Mouse (Mus musculus): ENCODE measurements around the gene Dync1h1. TPM values are rescaled to one million over a fixed set of nuclear protein-coding genes. Genes with fewer than 3 reads are reported as not detected.

Gene Dync1h1
- 96.1 and 114 TPM in 2 replicates for total RNA-seq (2012; rRNA removed)
- 24.9 and 25.7 TPM in 2 replicates for total RNA-seq (2014; rRNA removed)
- polyA plus RNA-seq (2012; ENCODE audit: insufficient read length, low read depth): 71.7 and 80.1 TPM in 2 replicates

GRCm38 (mm10) chr12:110601241-110602218 is at the start of gene Dync1h1:
Dync1h1 (plus strand) TSS chr12:110601452.
- no peaks in the 10 kb centered on the region for H3K9me3 ChIP-seq (replicated peaks; ENCODE audit: low read length)
- dilution Hi-C loops (cut with MboI; ENCODE audit: extremely low pct_ligation_motif_present, extremely low pct_unique_long_range_greater_than_20kb, low sequenced_read_pairs): no loop called here
- in situ Hi-C loops (cut with MboI; ENCODE audit: low pct_ligation_motif_present, low pct_unique_long_range_greater_than_20kb, low sequenced_read_pairs): no loop called here
- peak within 1 kb of the TSS; percentile 85 for H3K27ac ChIP-seq (ENCODE audit: insufficient read depth, low read depth)
- H3K4me2 ChIP-seq (ENCODE audit: insufficient read depth, low read depth, poor library complexity, severe bottlenecking): peak within 1 kb of the TSS; percentile 91
- DNase-seq (ENCODE audit: extremely low read depth): peak; percentile 89
- no peaks in the 10 kb centered on the region for H3K27me3 ChIP-seq (replicated peaks)
- peaks cover 37% of the 10 kb centered on the region for H3K79me2 ChIP-seq (replicated peaks; ENCODE audit: control insufficient read depth, extremely low read depth, insufficient read depth, poor library complexity, severe bottlenecking)
- H3K9ac ChIP-seq (ENCODE audit: insufficient read depth, low read depth): peak within 1 kb of the TSS; percentile 78
- peak within 1 kb of the TSS; percentile 66 to 94 (median 94) for H3K4me3 ChIP-seq (replicated peaks in 1 of 3; ENCODE audit: low read depth in 2 of 3, low read length in 2 of 3, poor library complexity in 1 of 3)
- peaks cover 0 to 2% of the 10 kb centered on the region in 2 experiments for H3K36me3 ChIP-seq (replicated peaks in 1 of 2; ENCODE audit: control insufficient read depth in 1 of 2, insufficient read depth in 1 of 2, low read length in 1 of 2)
- peaks cover 9 to 47% of the 10 kb centered on the region in 2 experiments for H3K4me1 ChIP-seq (ENCODE audit: control insufficient read depth in 1 of 2, insufficient read depth in 2 of 2)
- TF ChIP-seq SMC3 (IDR thresholded peaks at IDR 0.05; ENCODE audit: low read depth, low read length) (no peak), HCFC1 (IDR thresholded peaks at IDR 0.05; ENCODE audit: low read depth, low read length) (peak; percentile 89), GABPA (IDR thresholded peaks at IDR 0.05; ENCODE audit: insufficient replicate concordance, low read depth, low read length) (peak; percentile 12; the same call in 1 of the 2 replicates), ELF1 (IDR thresholded peaks at IDR 0.05; ENCODE audit: low read depth, low read length) (peak; percentile 72), ZKSCAN1 (IDR thresholded peaks at IDR 0.05; ENCODE audit: borderline replicate concordance, low read depth, low read length) (no peak), TBP (conservative IDR thresholded peaks at IDR 0.05; ENCODE audit: low read depth, low read length) (peak; percentile 62), CHD1 (IDR thresholded peaks at IDR 0.05; ENCODE audit: low read depth, low read length) (no peak), USF2 (conservative IDR thresholded peaks at IDR 0.05; ENCODE audit: low read depth, low read length) (no peak), ETS1 (conservative IDR thresholded peaks at IDR 0.05; ENCODE audit: low read depth, low read length) (no peak), MYC (IDR thresholded peaks at IDR 0.05; ENCODE audit: low read depth, low read length) (no peak), ZMIZ1 (IDR thresholded peaks at IDR 0.05; ENCODE audit: low read depth, low read length) (peak; percentile 91), MAFK (IDR thresholded peaks at IDR 0.05; ENCODE audit: insufficient replicate concordance, low read length) (no peak), KAT2A (IDR thresholded peaks at IDR 0.05; ENCODE audit: insufficient replicate concordance, low read length) (peak; percentile 76; the same call in 1 of the 2 replicates), MAZ (IDR thresholded peaks at IDR 0.05; ENCODE audit: low read depth, low read length) (no peak), E2F4 (IDR thresholded peaks at IDR 0.05; ENCODE audit: insufficient replicate concordance, low read depth, low read length) (no peak), RCOR1 (conservative IDR thresholded peaks at IDR 0.05; ENCODE audit: low read depth, low read length) (no peak), SIN3A (IDR thresholded peaks at IDR 0.05; ENCODE audit: low read length) (peak; percentile 42; the same call in 1 of the 2 replicates), CHD2 (IDR thresholded peaks at IDR 0.05; ENCODE audit: low read length) (no peak), TCF12 (IDR thresholded peaks at IDR 0.05; ENCODE audit: low read depth, low read length) (peak; percentile 83), POLR2A (IDR thresholded peaks at IDR 0.05; ENCODE audit: low read depth, low read length) (peak; percentile 98), PAX5 (IDR thresholded peaks at IDR 0.05; ENCODE audit: low read length) (no peak), POLR2AphosphoS2 (IDR thresholded peaks at IDR 0.05; ENCODE audit: low read depth, low read length) (0 out of 2 replicates have a peak, but pooled peaks have one; percentile 67), UBTF (IDR thresholded peaks at IDR 0.05; ENCODE audit: low read depth, low read length) (peak; percentile 78), JUND (conservative IDR thresholded peaks at IDR 0.05; ENCODE audit: low read depth, low read length) (no peak), JUN (IDR thresholded peaks at IDR 0.05; ENCODE audit: insufficient read depth, low read depth, low read length) (no peak), CTCF (conservative IDR thresholded peaks at IDR 0.05 in 1 of 2, IDR thresholded peaks at IDR 0.05 in 1 of 2; ENCODE audit: low read depth in 2 of 2, low read length in 2 of 2) (no peak), MAX (IDR thresholded peaks at IDR 0.05; ENCODE audit: low read length) (peak; percentile 20; the same call in 1 of the 2 replicates), MEF2A (IDR thresholded peaks at IDR 0.05; ENCODE audit: borderline replicate concordance, low read depth, low read length) (peak; percentile 47; the same call in 1 of the 2 replicates), BHLHE40 (IDR thresholded peaks at IDR 0.05; ENCODE audit: low read depth, low read length) (no peak), ZC3H11A (IDR thresholded peaks at IDR 0.05; ENCODE audit: low read depth, low read length) (no peak), USF1 (IDR thresholded peaks at IDR 0.05; ENCODE audit: low read depth, low read length) (no peak; the same call in 1 of the 2 replicates), EP300 (IDR thresholded peaks at IDR 0.05; ENCODE audit: low read length) (no peak), MXI1 (IDR thresholded peaks at IDR 0.05; ENCODE audit: low read depth, low read length) (peak; percentile 83), ZNF384 (IDR thresholded peaks at IDR 0.05; ENCODE audit: low read depth, low read length) (no peak), NRF1 (IDR thresholded peaks at IDR 0.05; ENCODE audit: low read depth, low read length) (peak; percentile 82), RAD21 (IDR thresholded peaks at IDR 0.05; ENCODE audit: low read depth, low read length) (no peak), IRF4 (IDR thresholded peaks at IDR 0.05; ENCODE audit: low read depth, low read length) (no peak; the same call in 1 of the 2 replicates)

Data from CH12.LX (cell line).